In the genomic region with DNA sequence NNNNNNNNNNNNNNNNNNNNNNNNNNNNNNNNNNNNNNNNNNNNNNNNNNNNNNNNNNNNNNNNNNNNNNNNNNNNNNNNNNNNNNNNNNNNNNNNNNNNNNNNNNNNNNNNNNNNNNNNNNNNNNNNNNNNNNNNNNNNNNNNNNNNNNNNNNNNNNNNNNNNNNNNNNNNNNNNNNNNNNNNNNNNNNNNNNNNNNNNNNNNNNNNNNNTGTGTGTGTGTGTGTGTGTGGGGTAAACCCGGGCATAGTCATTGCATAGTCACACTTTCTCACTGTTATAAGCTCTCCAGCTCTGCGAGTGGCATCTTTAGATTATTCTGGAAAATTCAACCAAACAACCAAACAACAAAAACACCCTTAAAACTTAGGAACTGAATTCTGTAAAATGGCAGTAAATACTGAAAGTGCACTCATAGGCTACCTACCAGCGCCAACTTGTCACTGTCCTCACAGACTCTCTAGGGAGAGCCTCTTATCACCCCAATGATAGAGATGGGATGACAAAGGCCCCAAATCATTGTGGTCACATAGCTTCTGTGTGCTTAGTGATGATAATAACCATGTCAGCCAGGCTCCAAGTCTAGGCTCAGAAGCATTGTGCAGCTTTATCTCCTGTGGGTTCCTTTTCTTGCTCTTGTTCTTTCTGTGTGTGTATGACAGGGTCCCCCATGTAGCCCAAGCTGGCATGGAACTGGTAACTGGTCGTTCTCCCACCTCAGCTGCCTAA, we compare ENCODE assay signal across 13 mouse cellular contexts.
"Had no signal": no experiment of that assay in that cellular context is flagged by ENCODE, and none has a peak within 500 bp of the region (broad histone marks: within the 10 kb centered on the region; RNA-seq: fewer than 3 reads in every experiment).

No protein-coding gene starts in this region.

- ATAC-seq: intestine, embryonic 16.5 days; midbrain, embryonic 16.5 days had no signal

- H3K4me3 ChIP-seq: limb, embryonic 13.5 days; midbrain, embryonic 12.5 days; neural tube, embryonic 13.5 days had no signal

- H3K4me2 ChIP-seq: limb, embryonic 13.5 days; midbrain, embryonic 12.5 days; neural tube, embryonic 13.5 days had no signal

- H3K4me1 ChIP-seq: limb, embryonic 13.5 days had no signal

- H3K27ac ChIP-seq: limb, embryonic 13.5 days; midbrain, embryonic 12.5 days; neural tube, embryonic 13.5 days; stomach, postnatal 0 days had no signal

- DNase-seq: kidney, adult 2 months; kidney, postnatal 25 days; layer of hippocampus, adult 9-11 months; lung, adult 18-20 months; retina, postnatal 1 day; right cerebral cortex, postnatal 25 days; thymus, postnatal 4 days had no signal

- H3K27me3 ChIP-seq: limb, embryonic 13.5 days had no signal

- H3K36me3 ChIP-seq: limb, embryonic 13.5 days; midbrain, embryonic 12.5 days; neural tube, embryonic 13.5 days had no signal

- H3K9ac ChIP-seq: limb, embryonic 13.5 days; midbrain, embryonic 12.5 days; neural tube, embryonic 13.5 days had no signal

- H3K9me3 ChIP-seq: limb, embryonic 13.5 days; midbrain, embryonic 12.5 days; neural tube, embryonic 13.5 days had no signal
